Mouse (Mus musculus): Measurements from ENCODE around the gene Olfr1260. TPM values are rescaled to one million over a fixed set of nuclear protein-coding genes. Genes with fewer than 3 reads are reported as not detected.

The Olfr1260 gene
- not detected in 2 replicates for polyA plus RNA-seq (2014; fragmentation: Nextera tagmentation; extraction: Ambion mirVana)

- Histone ChIP-seq H3K4me1 (replicated peaks; ENCODE audit: control insufficient read depth, insufficient read depth, low read length) (no peaks in the 10 kb centered on the region), H3K4me3 (ENCODE audit: low read depth, low read length) (no peak within 1 kb of the TSS), H3K27ac (ENCODE audit: low read depth, low read length) (no peak within 1 kb of the TSS), H3K36me3 (ENCODE audit: control insufficient read depth, insufficient read depth, low read length) (no peaks in the 10 kb centered on the region), H3K9ac (ENCODE audit: low read depth, low read length) (no peak within 1 kb of the TSS), H3K9me3 (ENCODE audit: control insufficient read depth, low read length) (no peaks in the 10 kb centered on the region), H3K4me2 (no peak within 1 kb of the TSS), H3K27me3 (replicated peaks; ENCODE audit: control insufficient read depth, insufficient read depth, low read length) (no peaks in the 10 kb centered on the region)
- 64% methylated on average over 2 of the region's 2 CpGs for WGBS
- DNase-seq (ENCODE audit: low spot score) (no peak), ATAC-seq (replicated peaks; ENCODE audit: low FRiP score) (no peak)
These were observed at the start of gene Olfr1260 for GRCm38 (mm10) chr2:89974184-89974583. Gene Olfr1260 (plus strand): TSS chr2:89974340.

GRCm38 (mm10) chr2:89927009-89927408 is 47.1 kb upstream of the Olfr1260 start, which contains the start of gene Olfr1258:
Gene Olfr1258 (plus strand): TSS chr2:89927309.
- H3K36me3 ChIP-seq (ENCODE audit: control insufficient read depth, insufficient read depth, low read length) = no peaks in the 10 kb centered on the region
- no peak within 1 kb of the TSS for H3K4me2 ChIP-seq
- no peaks in the 10 kb centered on the region for H3K27me3 ChIP-seq (replicated peaks; ENCODE audit: control insufficient read depth, insufficient read depth, low read length)
- DNase-seq (ENCODE audit: low spot score) (no peak), ATAC-seq (replicated peaks; ENCODE audit: low FRiP score) (no peak)
- no peaks in the 10 kb centered on the region for H3K9me3 ChIP-seq (ENCODE audit: control insufficient read depth, low read length)
- H3K27ac ChIP-seq (ENCODE audit: low read depth, low read length) = no peak within 1 kb of the TSS
- H3K9ac ChIP-seq (ENCODE audit: low read depth, low read length) = no peak within 1 kb of the TSS
- no peak within 1 kb of the TSS for H3K4me3 ChIP-seq (ENCODE audit: low read depth, low read length)
- H3K4me1 ChIP-seq (replicated peaks; ENCODE audit: control insufficient read depth, insufficient read depth, low read length) = no peaks in the 10 kb centered on the region

DNA sequence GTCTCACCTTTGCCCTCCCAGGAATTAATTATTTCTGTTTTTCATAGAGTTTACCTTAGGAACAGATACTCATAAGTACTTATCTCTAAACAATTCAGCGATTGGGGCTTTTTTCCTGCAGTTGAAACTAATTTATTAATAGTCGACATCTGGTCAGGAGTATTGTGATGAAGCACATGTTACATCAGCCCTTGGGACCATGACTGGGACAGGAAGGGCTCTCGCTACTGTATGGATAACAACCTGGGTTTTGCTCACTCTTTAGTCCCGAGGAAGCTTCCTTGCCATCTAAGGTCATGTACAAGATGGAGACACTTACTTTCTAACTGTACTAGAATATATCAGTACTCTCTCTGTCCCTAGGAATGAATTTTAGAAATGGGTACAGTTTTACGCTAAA is 25.6 kb upstream of the Olfr1260 start, which contains the start of gene Olfr1259:
Gene Olfr1259 (minus strand): TSS at position 101 of the 400 bp plus-strand sequence.
- H3K9ac ChIP-seq (ENCODE audit: low read depth, low read length) = no peak within 1 kb of the TSS
- H3K36me3 ChIP-seq (ENCODE audit: control insufficient read depth, insufficient read depth, low read length) = no peaks in the 10 kb centered on the region
- 79% methylated on average over 5 of the region's 5 CpGs for WGBS
- H3K27ac ChIP-seq (ENCODE audit: low read depth, low read length) = no peak within 1 kb of the TSS
- no peaks in the 10 kb centered on the region for H3K27me3 ChIP-seq (replicated peaks; ENCODE audit: control insufficient read depth, insufficient read depth, low read length)
- no peak within 1 kb of the TSS for H3K4me3 ChIP-seq (ENCODE audit: low read depth, low read length)
- no peaks in the 10 kb centered on the region for H3K4me1 ChIP-seq (replicated peaks; ENCODE audit: control insufficient read depth, insufficient read depth, low read length)
- ATAC-seq (replicated peaks; ENCODE audit: low FRiP score) (no peak), DNase-seq (ENCODE audit: low spot score) (no peak)
- H3K9me3 ChIP-seq (ENCODE audit: control insufficient read depth, low read length) = no peaks in the 10 kb centered on the region
- no peak within 1 kb of the TSS for H3K4me2 ChIP-seq

DNA sequence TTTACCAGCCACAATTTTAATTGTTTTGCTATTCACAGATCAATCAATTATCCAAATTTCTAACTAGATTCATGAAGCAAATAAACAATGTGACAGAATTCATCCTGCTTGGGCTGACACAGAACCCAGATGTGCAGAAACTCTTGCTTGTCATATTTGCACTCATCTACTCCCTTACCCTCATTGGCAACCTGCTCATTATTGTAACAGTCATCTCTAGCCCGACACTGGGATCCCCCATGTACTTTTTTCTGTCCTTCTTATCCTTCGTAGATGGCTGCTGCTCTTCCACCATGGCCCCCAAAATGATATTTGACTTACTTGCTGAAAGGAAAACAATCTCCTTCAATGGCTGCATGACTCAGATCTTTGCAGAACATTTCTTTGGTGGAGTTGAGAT is 3.6 kb downstream of the Olfr1260 start:
- no peak for ATAC-seq (replicated peaks; ENCODE audit: low FRiP score)
- 75% methylated on average over 2 of the region's 2 CpGs for WGBS
- no peaks in the 10 kb centered on the region for H3K4me1 ChIP-seq (replicated peaks; ENCODE audit: control insufficient read depth, insufficient read depth, low read length)

DNA sequence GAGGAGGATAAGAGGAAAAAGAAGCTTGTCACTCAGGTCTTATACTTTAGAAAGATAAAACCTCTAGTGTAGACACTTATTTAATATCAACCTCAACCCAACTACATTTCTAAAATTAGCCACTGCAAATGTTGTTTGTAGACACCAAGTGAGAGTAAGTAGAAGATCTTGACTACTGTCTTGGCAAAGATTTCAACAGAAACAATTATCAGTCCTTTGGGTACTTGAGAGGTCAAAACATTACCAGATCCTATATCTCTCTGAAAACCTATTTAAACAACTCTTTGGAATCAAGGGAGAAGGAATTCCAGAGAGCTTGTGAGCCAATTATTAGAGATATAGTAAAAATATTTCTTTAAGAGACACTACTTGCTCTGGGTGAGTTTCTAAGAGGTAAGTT is 16.8 kb downstream of the Olfr1260 start, which contains the start of gene Olfr1261:
Gene Olfr1261 (plus strand): TSS at position 301 of the 400 bp plus-strand sequence.
- H3K4me2 ChIP-seq = no peak within 1 kb of the TSS
- no peak within 1 kb of the TSS for H3K27ac ChIP-seq (ENCODE audit: low read depth, low read length)
- no peaks in the 10 kb centered on the region for H3K36me3 ChIP-seq (ENCODE audit: control insufficient read depth, insufficient read depth, low read length)
- ATAC-seq (replicated peaks; ENCODE audit: low FRiP score) (no peak), DNase-seq (ENCODE audit: low spot score) (no peak)
- H3K9ac ChIP-seq (ENCODE audit: low read depth, low read length) = no peak within 1 kb of the TSS
- no peaks in the 10 kb centered on the region for H3K9me3 ChIP-seq (ENCODE audit: control insufficient read depth, low read length)
- H3K4me3 ChIP-seq (ENCODE audit: low read depth, low read length) = no peak within 1 kb of the TSS
- no peaks in the 10 kb centered on the region for H3K27me3 ChIP-seq (replicated peaks; ENCODE audit: control insufficient read depth, insufficient read depth, low read length)
- H3K4me1 ChIP-seq (replicated peaks; ENCODE audit: control insufficient read depth, insufficient read depth, low read length) = no peaks in the 10 kb centered on the region

More for the DNA sequence above, 3.6 kb downstream of the Olfr1260 start:
- Histone ChIP-seq H3K9me3 (ENCODE audit: control insufficient read depth, low read length) (no peaks in the 10 kb centered on the region), H3K27ac (ENCODE audit: low read depth, low read length) (no peak overlapping the region), H3K9ac (ENCODE audit: low read depth, low read length) (no peak overlapping the region), H3K36me3 (ENCODE audit: control insufficient read depth, insufficient read depth, low read length) (no peaks in the 10 kb centered on the region), H3K27me3 (replicated peaks; ENCODE audit: control insufficient read depth, insufficient read depth, low read length) (no peaks in the 10 kb centered on the region), H3K4me2 (no peak overlapping the region), H3K4me3 (ENCODE audit: low read depth, low read length) (no peak overlapping the region)
- no peak for DNase-seq (ENCODE audit: low spot score)

DNA sequence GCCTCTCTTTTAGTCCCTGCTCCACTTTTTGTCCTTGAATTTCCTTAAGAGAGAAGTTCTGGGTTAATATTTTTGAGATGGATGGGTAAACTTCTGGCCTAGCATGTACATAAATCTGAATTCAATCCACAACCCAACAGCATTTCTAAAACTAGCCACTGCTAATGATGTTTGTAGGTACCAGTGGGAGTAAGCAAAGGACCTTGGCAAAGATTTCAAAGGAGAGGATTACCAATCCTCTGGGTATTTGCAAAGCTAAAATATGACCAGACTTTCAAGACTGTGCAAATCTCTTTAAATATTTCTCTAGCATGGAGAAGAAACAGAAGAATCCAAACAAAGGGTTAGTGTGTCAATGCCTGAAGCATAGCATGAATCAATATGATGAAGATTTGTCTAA is 25.7 kb downstream of the Olfr1260 start, which contains the start of gene Olfr1262:
Gene Olfr1262 (plus strand): TSS at position 301 of the 400 bp plus-strand sequence.
- no peaks in the 10 kb centered on the region for H3K36me3 ChIP-seq (ENCODE audit: control insufficient read depth, insufficient read depth, low read length)

GRCm38 (mm10) chr2:90011831-90012230 is 37.7 kb downstream of the Olfr1260 start, which contains the start of gene Olfr1263:
Gene Olfr1263 (plus strand): TSS chr2:90012131.
- Histone ChIP-seq H3K4me2 (no peak within 1 kb of the TSS), H3K36me3 (ENCODE audit: control insufficient read depth, insufficient read depth, low read length) (no peaks in the 10 kb centered on the region), H3K27me3 (replicated peaks; ENCODE audit: control insufficient read depth, insufficient read depth, low read length) (no peaks in the 10 kb centered on the region), H3K9me3 (ENCODE audit: control insufficient read depth, low read length) (no peaks in the 10 kb centered on the region), H3K4me3 (ENCODE audit: low read depth, low read length) (no peak within 1 kb of the TSS), H3K27ac (ENCODE audit: low read depth, low read length) (no peak within 1 kb of the TSS), H3K4me1 (replicated peaks; ENCODE audit: control insufficient read depth, insufficient read depth, low read length) (no peaks in the 10 kb centered on the region), H3K9ac (ENCODE audit: low read depth, low read length) (no peak within 1 kb of the TSS)
- 71% methylated on average over 2 of the region's 2 CpGs for WGBS
- no peak for ATAC-seq (replicated peaks; ENCODE audit: low FRiP score)
- DNase-seq (ENCODE audit: low spot score) = no peak

More for the DNA sequence above, 25.7 kb downstream of the Olfr1260 start, which contains the start of gene Olfr1262:
- Histone ChIP-seq H3K9me3 (ENCODE audit: control insufficient read depth, low read length) (no peaks in the 10 kb centered on the region), H3K27ac (ENCODE audit: low read depth, low read length) (no peak within 1 kb of the TSS), H3K27me3 (replicated peaks; ENCODE audit: control insufficient read depth, insufficient read depth, low read length) (no peaks in the 10 kb centered on the region), H3K4me3 (ENCODE audit: low read depth, low read length) (no peak within 1 kb of the TSS), H3K9ac (ENCODE audit: low read depth, low read length) (no peak within 1 kb of the TSS), H3K4me2 (no peak within 1 kb of the TSS), H3K4me1 (replicated peaks; ENCODE audit: control insufficient read depth, insufficient read depth, low read length) (no peaks in the 10 kb centered on the region)
- ATAC-seq (replicated peaks; ENCODE audit: low FRiP score) (no peak), DNase-seq (ENCODE audit: low spot score) (no peak)

GRCm38 (mm10) chr2:90025477-90025876 is 51.3 kb downstream of the Olfr1260 start, which contains the start of gene Olfr1264:
Gene Olfr1264 (minus strand): TSS chr2:90025577.
- Histone ChIP-seq H3K9me3 (ENCODE audit: control insufficient read depth, low read length) (no peaks in the 10 kb centered on the region), H3K4me1 (replicated peaks; ENCODE audit: control insufficient read depth, insufficient read depth, low read length) (no peaks in the 10 kb centered on the region), H3K4me2 (no peak within 1 kb of the TSS), H3K27me3 (replicated peaks; ENCODE audit: control insufficient read depth, insufficient read depth, low read length) (no peaks in the 10 kb centered on the region), H3K9ac (ENCODE audit: low read depth, low read length) (no peak within 1 kb of the TSS), H3K4me3 (ENCODE audit: low read depth, low read length) (no peak within 1 kb of the TSS), H3K27ac (ENCODE audit: low read depth, low read length) (no peak within 1 kb of the TSS), H3K36me3 (ENCODE audit: control insufficient read depth, insufficient read depth, low read length) (no peaks in the 10 kb centered on the region)
- 78% methylated on average over 2 of the region's 2 CpGs for WGBS
- ATAC-seq (replicated peaks; ENCODE audit: low FRiP score) = no peak
- DNase-seq (ENCODE audit: low spot score) = no peak
